Mouse (Mus musculus) gastrocnemius, adult 2 months (tissue): ENCODE data around the gene Chst8. TPM values are rescaled to one million over a fixed set of nuclear protein-coding genes. Genes with fewer than 3 reads are reported as not detected.

Source experiments
- DNase-seq: peaks from one replicate; pipeline ENCODE4 v3.0.0; 2022
- H3K27ac ChIP-seq: fragments of 200-600 bp; 2 replicates; pipeline ENCODE4 v1.8.1; 2022; ENCODE audit warnings: mild to moderate bottlenecking
- H3K4me3 ChIP-seq: fragments of 200-600 bp; 2 replicates; pipeline ENCODE4 v1.8.1; 2022; ENCODE audit warnings: mild to moderate bottlenecking, moderate library complexity
- CTCF ChIP-seq: fragments of 200-600 bp; IDR thresholded peaks from 2 replicates; pipeline ENCODE4 v1.8.1; 2022; ENCODE audit warnings: antibody characterized with exemption, mild to moderate bottlenecking, moderate library complexity
- intact Hi-C: fragments of 180-260 bp; cut with DNase I; formaldehyde crosslinking; loops from one replicate; pipeline ENCODE4 v1.15.1; 2025
- total RNA-seq, 2 experiments: library from RNA; stranded (reverse); gene quantifications; 2 replicates each; pipeline ENCODE4 v1.2.3; 2021

Gene Chst8
- total RNA-seq, 2 experiments from 2014 or later = 0.75 TPM; not detected in 1

- TF ChIP-seq CTCF = no peak
- H3K4me3 ChIP-seq = no peak overlapping the region
- intact Hi-C loops = loop anchor here (5.0 kb wide), 1 partner anchor 308 kb away; no protein-coding TSS in a partner anchor
- no peak overlapping the region for H3K27ac ChIP-seq
- DNase-seq = no peak
Measured at GRCm38 (mm10) chr7:34714848-34715460, 97.6 kb downstream of the Chst8 start.

DNA sequence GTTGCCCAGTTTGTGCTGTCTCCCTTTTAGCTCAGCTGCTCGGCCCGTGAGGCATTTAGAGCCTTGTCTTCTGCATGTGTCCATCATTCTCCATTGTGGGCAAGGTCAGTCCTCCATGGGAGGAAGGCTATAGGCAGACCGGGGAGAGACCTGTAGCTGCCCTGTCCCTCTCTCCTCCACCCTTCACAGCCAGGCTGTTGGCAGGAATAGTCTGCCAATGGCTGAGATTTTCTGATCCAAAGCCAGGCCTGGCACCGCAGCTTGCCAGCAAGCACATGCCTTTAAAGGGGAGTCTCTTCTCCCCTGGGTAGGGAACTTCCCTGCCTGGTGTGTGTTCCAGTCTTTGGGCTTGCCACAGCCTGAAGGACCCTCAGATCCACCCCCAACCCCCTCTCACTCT, 103.4 kb downstream of the Chst8 start:
- intact Hi-C loops = no loop called here
- Histone ChIP-seq H3K27ac (no peak overlapping the region), H3K4me3 (no peak overlapping the region)
- TF ChIP-seq CTCF = no peak
- DNase-seq = peak; percentile 65

- intact Hi-C loops = no loop called here
- H3K27ac ChIP-seq = no peak overlapping the region
- no peak for TF ChIP-seq CTCF
- no peak for DNase-seq
- H3K4me3 ChIP-seq = no peak overlapping the region
Measured at GRCm38 (mm10) chr7:34704401-34704800, 108.1 kb downstream of the Chst8 start.

- intact Hi-C loops = no loop called here
- no peak for TF ChIP-seq CTCF
- Histone ChIP-seq H3K4me3 (no peak overlapping the region), H3K27ac (no peak overlapping the region)
- no peak for DNase-seq
Measured at GRCm38 (mm10) chr7:34703437-34703836, 109.1 kb downstream of the Chst8 start.

- H3K4me3 ChIP-seq = no peak overlapping the region
- intact Hi-C loops = no loop called here
- peak; percentile 27 for DNase-seq
- TF ChIP-seq CTCF = no peak
- no peak overlapping the region for H3K27ac ChIP-seq
Measured at GRCm38 (mm10) chr7:34702718-34703351, 109.7 kb downstream of the Chst8 start.

DNA sequence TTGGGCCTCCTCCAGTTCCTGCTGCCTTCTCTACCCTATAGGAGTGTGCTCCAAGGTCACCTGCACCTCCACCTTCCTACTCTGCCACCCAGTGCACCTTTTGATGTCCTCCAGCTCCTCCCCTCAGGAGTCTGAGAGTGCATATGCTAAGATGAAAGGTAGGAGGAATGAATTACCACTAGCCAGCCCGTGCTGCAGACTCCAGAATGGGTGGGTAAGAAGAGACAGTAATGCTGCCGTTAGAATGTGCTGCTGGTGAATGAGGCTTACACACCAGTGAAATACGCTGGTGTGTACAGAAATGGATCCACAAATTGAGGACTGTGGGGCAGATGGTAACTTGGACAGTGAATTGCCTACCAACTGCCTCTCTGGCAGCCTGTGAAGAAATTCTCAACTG, 112.6 kb downstream of the Chst8 start:
- TF ChIP-seq CTCF = no peak

DNA sequence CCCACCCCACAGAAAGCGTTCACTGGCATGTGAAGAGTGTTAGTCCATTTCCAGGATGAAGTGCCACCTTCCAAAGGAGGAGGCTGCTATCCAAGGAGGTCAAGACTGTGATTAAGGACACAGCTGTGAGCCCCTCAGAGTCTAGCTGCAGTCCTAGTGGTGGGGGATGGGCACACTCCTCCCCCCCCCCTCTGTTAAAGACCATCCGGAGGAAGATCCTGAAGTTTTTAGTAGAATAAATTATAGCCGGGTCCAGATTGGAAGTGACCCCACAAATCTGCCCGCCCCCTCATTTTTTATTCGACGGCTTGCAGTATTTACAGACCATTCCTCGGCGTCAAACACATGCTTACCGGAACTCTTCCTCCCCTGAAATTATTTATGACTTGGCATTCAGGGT, 114.3 kb downstream of the Chst8 start:
- no peak for DNase-seq
- TF ChIP-seq CTCF = no peak
- no peak overlapping the region for H3K4me3 ChIP-seq
- intact Hi-C loops = no loop called here
- no peak overlapping the region for H3K27ac ChIP-seq

More for the DNA sequence above, 112.6 kb downstream of the Chst8 start:
- DNase-seq = no peak
- no peak overlapping the region for H3K27ac ChIP-seq
- H3K4me3 ChIP-seq = no peak overlapping the region
- intact Hi-C loops = no loop called here

- TF ChIP-seq CTCF = no peak
- no peak for DNase-seq
- no peak overlapping the region for H3K27ac ChIP-seq
- intact Hi-C loops = no loop called here
- H3K4me3 ChIP-seq = no peak overlapping the region
Measured at GRCm38 (mm10) chr7:34696086-34696485, 116.4 kb downstream of the Chst8 start.

DNA sequence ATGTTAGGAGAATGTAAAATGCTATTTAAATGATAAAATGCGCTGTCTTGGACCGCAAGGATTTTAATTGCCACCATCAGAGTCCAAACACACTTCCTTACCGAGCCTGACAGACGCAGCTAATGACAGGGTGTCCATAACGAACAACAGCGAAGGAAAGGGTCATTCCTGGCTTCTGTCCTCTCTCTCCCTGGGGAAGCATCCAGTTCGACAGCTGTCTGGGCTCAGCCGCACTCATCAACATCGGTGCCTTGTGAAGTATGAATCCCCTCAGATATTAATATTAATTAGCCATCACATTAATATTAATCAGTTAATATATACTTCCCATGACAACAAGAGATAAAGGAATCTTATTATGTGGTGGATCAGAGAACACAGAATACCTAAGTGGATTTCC, 117.6 kb downstream of the Chst8 start:
- Histone ChIP-seq H3K27ac (no peak overlapping the region), H3K4me3 (no peak overlapping the region)
- no peak for TF ChIP-seq CTCF
- DNase-seq = no peak
- intact Hi-C loops = no loop called here

DNA sequence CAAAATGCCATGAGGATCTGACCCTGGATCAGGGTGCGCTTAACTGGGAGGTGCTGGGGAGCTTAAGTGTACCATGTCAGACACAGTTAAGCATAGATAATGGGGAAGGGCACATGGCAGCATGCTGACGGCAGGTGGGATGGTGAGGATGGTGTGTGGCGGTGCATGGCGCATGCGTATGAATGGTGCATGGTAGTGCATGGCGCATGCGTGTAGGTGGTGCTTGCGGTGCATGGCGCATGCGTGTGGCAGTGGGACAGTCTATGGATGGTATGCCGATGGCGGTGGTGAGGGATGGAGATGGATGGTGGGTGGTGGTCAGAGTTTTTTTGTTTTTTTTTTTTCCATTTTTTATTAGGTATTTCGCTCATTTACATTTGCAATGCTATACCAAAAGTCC, 118.6 kb downstream of the Chst8 start:
- Histone ChIP-seq H3K27ac (no peak overlapping the region), H3K4me3 (no peak overlapping the region)
- DNase-seq = no peak
- no peak for TF ChIP-seq CTCF
- intact Hi-C loops = no loop called here

DNA sequence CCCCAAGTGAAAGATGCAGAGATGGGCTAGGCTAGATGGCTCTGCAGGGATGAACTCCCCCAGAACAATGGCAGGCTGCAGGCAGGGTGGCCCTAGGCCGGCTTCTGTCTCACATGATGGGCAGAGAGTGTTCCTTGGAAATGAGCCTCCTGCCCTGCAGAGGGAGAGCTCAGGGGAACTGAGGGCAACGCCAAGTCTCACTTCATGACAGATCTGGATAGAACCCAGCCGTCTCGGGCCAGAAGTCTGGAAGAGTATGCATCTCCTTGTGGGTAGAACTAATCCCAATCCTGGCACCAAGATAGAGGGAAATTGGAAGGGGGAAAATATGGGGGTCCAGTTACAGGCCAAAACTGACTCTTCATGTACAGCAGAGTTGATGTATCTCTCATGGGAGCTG, 119.4 kb downstream of the Chst8 start:
- no peak for TF ChIP-seq CTCF
- intact Hi-C loops = no loop called here
- Histone ChIP-seq H3K4me3 (no peak overlapping the region), H3K27ac (no peak overlapping the region)
- no peak for DNase-seq

DNA sequence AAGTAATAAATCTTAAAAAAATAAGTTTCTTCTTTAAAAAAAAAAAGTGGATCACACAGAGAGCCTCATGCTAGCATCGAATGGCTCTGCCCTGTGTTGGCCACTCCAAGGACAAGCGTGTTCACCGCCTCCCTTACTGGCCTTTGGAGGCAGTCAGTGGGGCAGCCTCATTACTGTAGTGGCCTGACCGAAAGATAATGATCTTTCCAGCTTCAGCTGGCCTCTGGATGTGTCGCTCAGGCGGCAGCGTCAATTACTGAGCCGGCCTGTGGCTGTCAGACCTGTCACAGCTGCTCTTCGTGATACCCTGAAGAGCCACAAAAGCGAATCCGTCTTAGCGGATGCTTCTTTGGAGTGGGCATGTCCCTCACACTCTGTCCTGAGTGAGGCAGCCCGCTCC, 122.4 kb downstream of the Chst8 start:
- no peak overlapping the region for H3K4me3 ChIP-seq
- intact Hi-C loops = no loop called here
- H3K27ac ChIP-seq = no peak overlapping the region
- no peak for DNase-seq
- no peak for TF ChIP-seq CTCF

GRCm38 (mm10) chr7:34689028-34689427, 123.5 kb downstream of the Chst8 start:
- DNase-seq = no peak
- no peak for TF ChIP-seq CTCF
- intact Hi-C loops = no loop called here
- Histone ChIP-seq H3K27ac (no peak overlapping the region), H3K4me3 (no peak overlapping the region)

DNA sequence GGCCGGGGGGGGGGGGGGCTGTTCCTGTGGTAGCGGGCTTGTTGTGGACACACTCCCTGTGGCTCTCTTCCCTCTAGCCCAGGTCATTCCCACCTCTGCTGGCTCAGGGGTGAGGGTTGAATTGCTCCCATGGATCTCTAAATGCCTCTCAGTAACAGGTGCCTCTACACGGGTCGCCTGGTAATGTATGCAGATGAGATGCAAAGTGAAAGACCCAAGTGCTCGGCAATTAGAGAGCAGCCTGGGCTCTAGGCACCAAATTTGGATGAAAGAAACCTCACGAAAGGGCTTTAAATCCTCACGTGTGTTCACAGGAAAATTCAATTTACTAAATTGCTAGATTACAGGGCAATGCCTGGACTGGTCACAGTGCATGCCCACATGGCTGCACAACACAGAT, 126.7 kb downstream of the Chst8 start:
- Histone ChIP-seq H3K4me3 (no peak overlapping the region), H3K27ac (no peak overlapping the region)
- intact Hi-C loops = no loop called here
- TF ChIP-seq CTCF = no peak
- no peak for DNase-seq
